Mouse (Mus musculus) midbrain, embryonic 16.5 days (tissue): Measurements from ENCODE around the gene Senp1. TPM values are rescaled to one million over a fixed set of nuclear protein-coding genes. Genes with fewer than 3 reads are reported as not detected.

Experiments
- ATAC-seq: fragments of 200-750 bp; cut with Nextera tagmentation; 2 replicates; pipeline ENCODE4 v1.8.0; 2017; ENCODE audit warnings: moderate TSS enrichment
- H3K27ac ChIP-seq: fragments of 300-500 bp; sonication (generic); 2 replicates; pipeline ENCODE4 v1.5.1; 2014; ENCODE audit warnings: mild to moderate bottlenecking, low read length, mixed read lengths
- H3K27me3 ChIP-seq: fragments of 300-500 bp; sonication (generic); 2 replicates; pipeline ENCODE4 v1.6.1; 2014; ENCODE audit warnings: low read depth, low read length, mixed read lengths; ENCODE audit not compliant: control insufficient read depth, insufficient read depth
- H3K36me3 ChIP-seq: fragments of 300-500 bp; sonication (generic); 2 replicates; pipeline ENCODE4 v1.6.1; 2014; ENCODE audit warnings: mild to moderate bottlenecking, low read length, moderate library complexity, mixed read lengths; ENCODE audit not compliant: control insufficient read depth, insufficient read depth
- H3K4me1 ChIP-seq: fragments of 300-500 bp; sonication (generic); 2 replicates; pipeline ENCODE4 v1.6.1; 2014; ENCODE audit warnings: mild to moderate bottlenecking, low read length, mixed read lengths; ENCODE audit not compliant: control insufficient read depth, insufficient read depth
- H3K4me2 ChIP-seq: fragments of 300-500 bp; sonication (generic); 2 replicates; pipeline ENCODE4 v1.6.1; 2014; ENCODE audit warnings: mild to moderate bottlenecking, low read length, mixed read lengths
- H3K4me3 ChIP-seq: fragments of 300-500 bp; sonication (generic); 2 replicates; pipeline ENCODE4 v1.5.1; 2014; ENCODE audit warnings: low read depth, mild to moderate bottlenecking, low read length, moderate library complexity, mixed read lengths
- H3K9ac ChIP-seq: fragments of 300-500 bp; sonication (generic); 2 replicates; pipeline ENCODE4 v1.6.1; 2014; ENCODE audit warnings: low read depth, low read length, mixed read lengths
- H3K9me3 ChIP-seq: fragments of 300-500 bp; sonication (generic); replicated peaks from 2 replicates; pipeline ENCODE4 v1.6.1; 2014; ENCODE audit warnings: mild to moderate bottlenecking, low read length, mixed read lengths; ENCODE audit not compliant: control insufficient read depth, poor library complexity, severe bottlenecking
- WGBS: fragments of 180-500 bp; shearing (Covaris S2); extraction: QIAGEN DNeasy Blood & Tissue Kit; methylation state at CpG from one replicate; pipeline ENCODE4 v1.1.7; 2014; 5-methylcytosine and 5-hydroxymethylcytosine counted together
- polyA plus RNA-seq: library from polyadenylated mRNA; unstranded; fragments of >200 nt; fragmentation: Nextera tagmentation; extraction: Ambion mirVana; gene quantifications from 2 replicates; pipeline ENCODE4 v1.2.1, GENCODE M21; 2015

Senp1 gene
- polyA plus RNA-seq, 1 experiment from 2014 or later: 20.8 TPM

DNA sequence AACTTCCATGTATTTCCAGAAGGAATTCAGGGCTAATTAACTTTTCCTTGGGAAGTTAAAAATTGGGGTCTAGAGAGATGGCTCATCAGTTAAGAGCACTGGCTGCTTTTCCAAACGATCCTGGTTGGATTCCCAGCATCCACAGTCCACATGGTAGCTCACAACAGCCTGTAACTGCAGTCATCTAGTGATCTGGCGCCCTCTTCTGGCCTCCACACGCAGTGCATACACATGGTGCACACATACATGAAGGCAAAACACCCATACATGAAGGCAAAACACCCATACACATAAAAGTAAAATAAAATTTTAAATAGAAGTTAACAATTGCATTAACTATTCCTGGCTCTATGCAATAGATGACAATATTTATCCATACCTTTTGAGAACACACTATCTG lies 3.4 kb upstream of the Senp1 start:
- no peak overlapping the region for H3K9ac ChIP-seq
- WGBS: 50% methylated on average over 3 of the region's 3 CpGs
- H3K4me2 ChIP-seq: no peak overlapping the region
- H3K4me3 ChIP-seq: no peak overlapping the region
- H3K4me1 ChIP-seq: peaks cover 10% of the 10 kb centered on the region
- H3K27ac ChIP-seq: no peak overlapping the region
- no peak for ATAC-seq
- no peaks in the 10 kb centered on the region for H3K36me3 ChIP-seq
- no peaks in the 10 kb centered on the region for H3K27me3 ChIP-seq
- 0 out of 2 replicates have a peak, but pooled peaks cover 2% of the 10 kb centered on the region for H3K9me3 ChIP-seq

DNA sequence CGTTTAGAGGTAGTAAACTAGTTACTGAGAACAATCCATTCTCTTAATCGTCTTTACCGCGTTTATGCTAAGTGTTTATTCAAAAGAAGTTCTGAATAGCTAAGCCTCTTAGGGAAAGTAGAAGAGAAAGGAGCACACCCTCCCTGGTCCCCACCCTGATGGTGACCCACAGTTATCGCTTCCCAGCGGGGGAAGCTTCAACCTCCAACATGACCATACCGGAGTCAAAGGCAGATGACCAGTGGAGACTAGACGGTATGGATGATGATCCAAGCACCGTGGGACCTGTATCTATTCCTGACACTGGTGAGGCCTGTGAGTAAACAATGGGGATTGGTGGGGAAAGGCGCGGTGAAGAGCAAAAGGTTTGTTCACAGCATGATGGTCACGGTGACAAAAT lies 1.4 kb upstream of the Senp1 start:
- Histone ChIP-seq H3K9ac (no peak overlapping the region), H3K4me1 (peaks cover 16% of the 10 kb centered on the region), H3K27me3 (no peaks in the 10 kb centered on the region), H3K9me3 (no peaks in the 10 kb centered on the region), H3K4me2 (no peak overlapping the region), H3K27ac (no peak overlapping the region), H3K4me3 (no peak overlapping the region), H3K36me3 (no peaks in the 10 kb centered on the region)
- WGBS: 89% methylated on average over 12 of the region's 12 CpGs
- ATAC-seq: no peak

DNA sequence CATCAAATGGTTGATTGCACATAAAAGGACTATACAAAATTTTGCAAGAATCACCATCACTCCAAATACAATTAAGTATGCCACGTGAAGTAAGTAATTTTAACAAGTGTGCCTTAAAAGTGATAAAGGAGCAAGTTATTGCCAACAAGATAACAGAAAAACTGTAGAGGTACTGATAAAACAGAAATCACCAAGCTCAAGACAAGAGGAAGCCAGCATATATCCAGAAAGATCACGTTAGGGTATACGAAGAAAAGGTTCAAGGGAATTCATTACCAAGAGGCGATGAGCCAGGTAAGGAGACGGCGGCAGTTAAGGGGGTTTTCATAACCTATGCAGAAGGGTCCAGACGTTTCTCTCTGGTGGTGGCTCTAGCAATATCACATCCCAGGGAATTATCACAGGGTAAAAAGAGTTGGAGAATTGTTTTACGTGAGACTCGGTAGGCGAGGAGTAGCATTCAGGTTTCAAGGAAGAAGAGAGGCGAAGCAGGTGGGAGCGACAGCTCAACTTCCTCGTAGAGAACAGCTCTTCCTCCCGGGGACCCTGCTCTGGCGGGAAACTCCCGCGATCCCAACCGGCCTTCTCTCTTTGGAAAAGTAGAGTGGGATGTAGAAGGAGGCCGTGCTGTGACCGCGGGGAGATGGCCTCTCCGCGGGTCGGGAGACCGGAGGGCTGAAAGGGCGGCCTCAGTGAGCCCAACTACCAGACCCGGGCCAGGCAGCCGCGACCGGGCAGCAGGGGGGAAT lies 998 bp downstream of the Senp1 start, which contains the start of gene Pfkm:
Gene Pfkm, plus strand, starts transcription at position 218 of the 749 bp plus-strand sequence.
- peak within 1 kb of the TSS; percentile 79 for H3K4me3 ChIP-seq
- no peak for ATAC-seq
- no peaks in the 10 kb centered on the region for H3K9me3 ChIP-seq
- H3K36me3 ChIP-seq: no peaks in the 10 kb centered on the region
- H3K27ac ChIP-seq: peak within 1 kb of the TSS; percentile 96
- peak within 1 kb of the TSS; percentile 80 for H3K9ac ChIP-seq
- peak within 1 kb of the TSS; percentile 62 for H3K4me2 ChIP-seq
- no peaks in the 10 kb centered on the region for H3K27me3 ChIP-seq
- WGBS: under 1% methylated on average over 30 of the region's 30 CpGs
- peaks cover 16% of the 10 kb centered on the region for H3K4me1 ChIP-seq

DNA sequence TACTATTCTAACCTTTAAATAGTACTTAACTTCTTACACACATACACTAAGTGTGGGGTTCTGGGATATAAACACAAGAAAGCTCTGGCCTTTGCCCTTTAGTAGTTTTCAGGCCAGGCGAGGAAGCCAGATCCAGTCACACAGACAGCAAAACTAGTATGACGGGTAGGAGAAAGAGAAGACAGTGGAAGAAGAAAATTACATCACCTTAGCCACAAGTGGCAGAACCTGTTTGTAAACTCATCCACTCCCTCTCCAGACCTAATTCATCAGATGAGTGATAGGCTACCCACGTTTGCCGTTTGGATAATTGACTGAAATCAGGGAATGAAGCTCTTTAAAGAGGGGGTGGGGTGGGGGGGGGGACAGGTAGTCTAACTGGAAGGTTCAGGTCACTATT lies 1.7 kb downstream of the Senp1 start:
- Histone ChIP-seq H3K4me1 (peaks cover 16% of the 10 kb centered on the region), H3K4me3 (peak overlapping the region; percentile 8; the same call in 1 of the 2 replicates), H3K4me2 (peak overlapping the region; percentile 62), H3K9me3 (no peaks in the 10 kb centered on the region), H3K36me3 (no peaks in the 10 kb centered on the region), H3K9ac (peak overlapping the region; percentile 17; the same call in 1 of the 2 replicates), H3K27ac (no peak overlapping the region), H3K27me3 (no peaks in the 10 kb centered on the region)
- no peak for ATAC-seq
- 37% methylated on average over 4 of the region's 4 CpGs for WGBS

DNA sequence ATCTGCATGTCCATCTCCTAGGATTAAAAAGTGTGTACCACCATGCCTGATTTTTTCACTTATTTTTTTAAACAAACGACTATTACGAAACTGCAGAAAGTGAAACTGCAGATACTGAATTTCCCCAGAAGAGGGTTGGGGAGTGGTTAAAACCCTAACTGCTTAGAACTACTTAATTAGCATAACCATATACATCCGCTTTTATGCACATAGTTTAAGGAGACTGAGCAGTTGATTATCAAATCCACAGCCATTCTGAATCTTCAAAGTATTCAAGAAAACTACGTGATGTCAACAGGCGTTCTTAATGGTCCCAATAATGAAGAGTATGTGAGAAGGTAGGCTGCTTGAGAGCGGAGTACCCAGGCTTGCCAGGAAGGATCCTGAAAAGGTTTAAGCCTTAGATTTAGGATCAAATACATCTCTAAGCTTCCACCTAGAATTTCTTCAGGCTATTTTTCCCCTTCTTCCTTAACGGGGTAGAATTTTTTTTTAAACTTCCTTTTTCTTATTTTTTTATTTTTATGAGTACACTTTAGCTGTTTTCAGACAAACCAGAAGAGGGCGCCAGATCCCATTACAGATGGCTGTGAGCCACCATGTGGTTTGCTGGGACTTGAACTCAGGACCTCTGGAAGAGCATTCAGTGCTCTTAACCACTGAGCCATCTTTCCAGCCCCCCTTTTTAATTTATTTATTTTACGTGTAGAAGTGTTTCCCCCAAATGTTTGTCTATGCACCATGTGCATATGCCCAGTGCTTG lies 3.9 kb downstream of the Senp1 start:
- no peak for ATAC-seq
- Histone ChIP-seq H3K27ac (no peak overlapping the region), H3K4me1 (peaks cover 16% of the 10 kb centered on the region), H3K9ac (no peak overlapping the region), H3K27me3 (no peaks in the 10 kb centered on the region), H3K4me3 (no peak overlapping the region), H3K36me3 (no peaks in the 10 kb centered on the region), H3K4me2 (no peak overlapping the region), H3K9me3 (no peaks in the 10 kb centered on the region)
- WGBS: 78% methylated on average over 9 of the region's 9 CpGs

DNA sequence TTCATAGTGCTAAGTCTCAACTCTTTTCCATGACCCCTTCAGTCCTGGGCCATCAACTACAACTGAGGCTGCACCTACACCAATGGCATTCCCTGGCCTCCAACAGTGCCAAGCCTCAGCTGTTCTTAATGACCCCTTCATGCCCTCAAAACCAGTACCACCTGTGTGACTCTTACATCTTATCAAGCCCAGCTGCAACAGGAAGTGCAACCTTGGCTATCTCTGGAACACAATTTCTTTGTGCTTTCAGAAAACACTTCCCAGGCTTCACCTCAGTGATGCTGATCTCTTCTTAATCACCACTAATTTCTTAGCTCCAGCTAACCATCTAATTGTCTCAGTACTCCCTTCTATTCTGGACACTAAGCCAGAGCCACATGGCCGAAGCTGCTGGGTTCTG lies 4.7 kb downstream of the Senp1 start:
- Histone ChIP-seq H3K4me3 (no peak overlapping the region), H3K9me3 (no peaks in the 10 kb centered on the region), H3K9ac (no peak overlapping the region), H3K27me3 (no peaks in the 10 kb centered on the region), H3K4me2 (no peak overlapping the region), H3K4me1 (peaks cover 14% of the 10 kb centered on the region), H3K27ac (no peak overlapping the region), H3K36me3 (no peaks in the 10 kb centered on the region)
- WGBS: 94% methylated on average over 1 of the region's 1 CpGs
- no peak for ATAC-seq

DNA sequence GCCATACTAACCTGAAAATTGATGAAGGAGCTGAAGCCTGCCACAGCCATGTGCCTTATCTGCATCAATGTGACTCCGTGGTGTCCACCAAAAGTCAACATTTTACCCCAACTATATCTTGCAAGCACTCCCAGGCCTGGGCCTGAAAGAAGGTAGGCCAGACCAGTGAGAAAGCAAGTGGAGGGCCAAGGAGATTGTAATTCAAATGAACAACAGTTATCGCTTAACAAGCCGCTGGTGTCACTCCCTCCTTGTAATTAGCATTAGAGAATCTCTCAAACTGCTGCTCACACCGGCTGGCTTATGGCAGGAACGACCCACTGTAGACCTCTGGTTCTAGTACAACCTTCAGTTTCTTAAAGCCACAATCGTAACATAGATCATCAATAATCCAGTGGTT lies 16.6 kb downstream of the Senp1 start:
- ATAC-seq: no peak
- H3K36me3 ChIP-seq: peaks cover 16% of the 10 kb centered on the region

DNA sequence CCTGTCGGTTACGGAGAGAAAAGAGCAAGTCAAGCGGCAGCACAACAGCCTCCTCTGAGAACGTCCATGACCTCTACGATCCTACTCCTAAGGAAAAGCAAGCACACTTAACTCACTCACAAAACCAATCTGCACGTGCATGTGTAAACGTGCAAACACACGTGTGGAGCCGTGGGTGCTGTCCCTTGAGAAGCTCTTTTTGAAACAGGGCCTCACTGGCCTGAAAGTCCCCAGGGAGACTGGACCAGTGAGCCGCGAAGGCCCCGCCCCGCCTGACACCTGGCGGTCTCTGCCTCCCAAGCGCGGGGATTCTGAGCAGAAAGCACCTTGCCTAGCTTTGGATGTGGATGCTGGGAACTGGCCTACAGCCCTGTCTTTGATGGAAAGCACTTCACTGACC lies 18.5 kb downstream of the Senp1 start:
- H3K4me3 ChIP-seq: no peak overlapping the region
- H3K9ac ChIP-seq: no peak overlapping the region
- H3K36me3 ChIP-seq: peaks cover 19% of the 10 kb centered on the region
- H3K27ac ChIP-seq: no peak overlapping the region
- no peaks in the 10 kb centered on the region for H3K9me3 ChIP-seq
- no peak overlapping the region for H3K4me2 ChIP-seq
- ATAC-seq: no peak
- no peaks in the 10 kb centered on the region for H3K4me1 ChIP-seq
- WGBS: 87% methylated on average over 16 of the region's 16 CpGs
- no peaks in the 10 kb centered on the region for H3K27me3 ChIP-seq

More for the DNA sequence above, 16.6 kb downstream of the Senp1 start:
- Histone ChIP-seq H3K9me3 (no peaks in the 10 kb centered on the region), H3K27ac (no peak overlapping the region), H3K4me3 (no peak overlapping the region), H3K27me3 (no peaks in the 10 kb centered on the region), H3K4me1 (no peaks in the 10 kb centered on the region), H3K9ac (no peak overlapping the region), H3K4me2 (no peak overlapping the region)
- WGBS: 85% methylated on average over 6 of the region's 6 CpGs

DNA sequence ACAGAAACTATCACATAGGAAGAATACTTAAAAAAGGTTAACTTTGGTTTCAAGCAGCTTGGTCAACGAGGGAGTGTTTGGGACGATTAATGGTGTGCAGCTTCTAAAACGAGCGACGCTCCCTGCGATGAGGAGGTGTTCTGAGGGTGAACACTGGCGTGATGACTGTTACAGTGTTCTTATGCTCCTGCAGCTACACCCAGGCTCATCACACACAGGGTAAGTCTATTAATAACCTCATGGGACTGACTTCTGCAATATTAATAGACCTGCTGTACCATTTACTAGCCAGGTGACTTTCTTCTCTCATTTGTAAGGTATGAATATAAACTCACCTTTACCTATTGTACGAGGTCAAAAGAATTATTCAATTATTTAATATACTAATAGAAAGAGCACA lies 19.0 kb downstream of the Senp1 start:
- peaks cover 20% of the 10 kb centered on the region for H3K36me3 ChIP-seq
- WGBS: 96% methylated on average over 8 of the region's 8 CpGs

More for the DNA sequence above, 19.0 kb downstream of the Senp1 start:
- H3K9ac ChIP-seq: no peak overlapping the region
- no peak overlapping the region for H3K4me2 ChIP-seq
- no peak overlapping the region for H3K27ac ChIP-seq
- H3K27me3 ChIP-seq: no peaks in the 10 kb centered on the region
- H3K4me3 ChIP-seq: no peak overlapping the region
- H3K4me1 ChIP-seq: no peaks in the 10 kb centered on the region
- H3K9me3 ChIP-seq: no peaks in the 10 kb centered on the region
- ATAC-seq: no peak
